Mouse (Mus musculus): Measurements from ENCODE around the gene Ccno. TPM values are rescaled to one million over a fixed set of nuclear protein-coding genes. Genes with fewer than 3 reads are reported as not detected.
A peak's percentile ranks its signal among the peaks of the same experiment; 100 is the strongest.

Gene Ccno
- total and polyA plus RNA-seq, 2 experiments from 2014 or later: 0.14 TPM; not detected in 1

DNA sequence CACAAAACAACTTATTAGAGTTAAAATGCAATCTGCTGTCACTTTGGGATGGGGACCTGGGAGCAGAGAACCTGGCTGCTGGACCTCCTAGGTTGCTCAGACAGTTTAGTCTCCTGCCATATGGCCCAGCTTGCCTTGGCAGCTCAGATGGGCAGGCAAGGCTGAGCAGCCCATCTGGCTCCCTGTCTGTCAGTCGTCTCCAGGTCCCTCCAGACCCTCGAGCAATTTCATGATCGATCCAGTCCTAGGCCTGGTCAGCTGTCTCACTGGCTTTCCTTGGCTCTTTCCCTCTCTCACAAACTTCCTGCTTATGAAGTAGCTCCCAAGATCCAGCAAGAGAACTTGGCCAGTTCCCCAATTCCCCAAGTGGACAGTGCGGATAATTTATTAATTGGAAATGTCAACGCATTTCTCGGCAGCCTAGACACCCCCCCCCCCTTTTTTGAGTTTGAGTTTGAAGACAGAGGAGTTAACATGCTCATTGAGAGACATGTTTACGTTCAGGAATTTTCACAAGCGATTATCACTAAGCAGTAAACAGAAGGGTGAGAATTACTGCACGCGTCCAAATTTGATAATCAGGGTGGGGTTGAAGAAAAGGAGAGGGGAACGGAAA is 46.8 kb downstream of the Ccno start:
- no peak overlapping the region for H3K27ac ChIP-seq (ENCODE audit: low read depth)
- ATAC-seq (ENCODE audit: insufficient read depth, low read depth) (no peak), DNase-seq (ENCODE audit: low spot score) (no peak)
- peak overlapping the region; percentile 50 for H3K4me3 ChIP-seq (ENCODE audit: low read depth, low read length)
- peaks cover 50% of the 10 kb centered on the region for H3K27me3 ChIP-seq (ENCODE audit: control insufficient read depth, insufficient read depth, low read length)
- H3K9me3 ChIP-seq (replicated peaks; ENCODE audit: control insufficient read depth, low read length): no peaks in the 10 kb centered on the region
- 0 out of 2 replicates have a peak, but pooled peaks cover 4% of the 10 kb centered on the region for H3K4me1 ChIP-seq (ENCODE audit: control insufficient read depth, insufficient read depth)
- H3K36me3 ChIP-seq (replicated peaks; ENCODE audit: control insufficient read depth, insufficient read depth, low read length): no peaks in the 10 kb centered on the region
- H3K4me2 ChIP-seq (ENCODE audit: low read depth, low read length): peak overlapping the region; percentile 80
- H3K9ac ChIP-seq (replicated peaks; ENCODE audit: low read depth, low read length): no peak overlapping the region
- WGBS: 9% methylated on average over 11 of the region's 11 CpGs
- TF ChIP-seq EP300 (IDR thresholded peaks at IDR 0.05; ENCODE audit: low read depth) (no peak), CTCF (IDR thresholded peaks at IDR 0.05; ENCODE audit: low read depth) (no peak)

DNA sequence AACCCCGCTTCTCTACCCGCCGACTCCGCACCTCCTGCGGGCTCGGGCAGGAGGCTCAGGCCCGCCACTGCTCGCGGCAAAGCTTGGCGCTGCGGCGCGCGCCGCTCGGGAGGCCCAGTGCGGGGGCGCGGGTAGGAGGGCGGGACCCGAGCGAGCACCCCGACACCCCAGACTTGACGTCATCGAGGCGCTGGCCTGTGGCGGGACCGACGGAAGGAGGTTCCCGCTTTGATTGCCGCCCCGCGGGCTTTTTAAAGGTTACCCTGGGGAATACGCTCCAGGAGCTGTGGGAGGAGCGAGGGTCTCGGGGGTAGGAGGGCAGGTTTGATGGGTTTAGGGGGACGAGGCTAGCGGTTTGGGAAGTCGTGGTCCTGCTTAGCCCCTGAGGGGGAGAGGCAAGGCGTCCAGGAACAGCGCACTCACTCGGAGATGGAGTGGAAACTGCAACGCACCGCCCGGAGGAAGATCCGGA is 47.4 kb downstream of the Ccno start, which contains the start of gene Cdc20b:
Cdc20b (plus strand) TSS at position 162 of the 472 bp plus-strand sequence.
- no peaks in the 10 kb centered on the region for H3K9me3 ChIP-seq (replicated peaks; ENCODE audit: control insufficient read depth, low read length)
- no peaks in the 10 kb centered on the region for H3K36me3 ChIP-seq (replicated peaks; ENCODE audit: control insufficient read depth, insufficient read depth, low read length)
- ATAC-seq (ENCODE audit: insufficient read depth, low read depth) (no peak; the same call in 1 of the 2 replicates), DNase-seq (ENCODE audit: low spot score) (no peak)
- WGBS: under 1% methylated on average over 46 of the region's 46 CpGs
- 0 out of 2 replicates have a peak, but pooled peaks cover 4% of the 10 kb centered on the region for H3K4me1 ChIP-seq (ENCODE audit: control insufficient read depth, insufficient read depth)
- no peak for TF ChIP-seq EP300 (IDR thresholded peaks at IDR 0.05; ENCODE audit: low read depth)
- no peak for TF ChIP-seq CTCF (IDR thresholded peaks at IDR 0.05; ENCODE audit: low read depth)
- peaks cover 46% of the 10 kb centered on the region for H3K27me3 ChIP-seq (ENCODE audit: control insufficient read depth, insufficient read depth, low read length)
- H3K4me2 ChIP-seq (ENCODE audit: low read depth, low read length): peak within 1 kb of the TSS; percentile 80
- H3K4me3 ChIP-seq (ENCODE audit: low read depth, low read length): peak within 1 kb of the TSS; percentile 50
- H3K27ac ChIP-seq (ENCODE audit: low read depth): no peak within 1 kb of the TSS
- H3K9ac ChIP-seq (replicated peaks; ENCODE audit: low read depth, low read length): no peak within 1 kb of the TSS

DNA sequence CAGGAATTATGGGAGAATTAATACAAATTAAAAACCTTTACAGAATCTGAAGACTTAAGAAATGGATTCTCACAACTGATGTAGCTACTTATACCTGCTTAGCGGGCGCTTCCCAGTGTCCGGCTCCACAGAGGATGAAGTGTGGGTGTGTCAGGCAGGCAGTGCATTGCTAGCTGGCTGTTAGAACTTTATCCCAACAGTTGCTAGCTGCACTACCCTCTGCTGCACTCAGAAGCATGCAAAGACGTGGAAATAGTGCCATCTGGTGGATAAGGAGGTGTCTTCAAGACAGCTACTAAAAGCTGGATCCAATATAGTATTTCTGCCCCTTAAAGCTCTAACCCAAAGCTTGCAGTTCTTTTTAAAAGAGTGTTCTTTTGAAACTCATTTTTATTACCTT is 48.2 kb downstream of the Ccno start:
- DNase-seq (ENCODE audit: low spot score): peak; percentile 93
- Histone ChIP-seq H3K36me3 (replicated peaks; ENCODE audit: control insufficient read depth, insufficient read depth, low read length) (no peaks in the 10 kb centered on the region), H3K4me2 (ENCODE audit: low read depth, low read length) (peak overlapping the region; percentile 80), H3K27ac (ENCODE audit: low read depth) (no peak overlapping the region), H3K9me3 (replicated peaks; ENCODE audit: control insufficient read depth, low read length) (no peaks in the 10 kb centered on the region), H3K27me3 (ENCODE audit: control insufficient read depth, insufficient read depth, low read length) (peaks cover 42% of the 10 kb centered on the region), H3K9ac (replicated peaks; ENCODE audit: low read depth, low read length) (no peak overlapping the region), H3K4me1 (ENCODE audit: control insufficient read depth, insufficient read depth) (0 out of 2 replicates have a peak, but pooled peaks cover 4% of the 10 kb centered on the region), H3K4me3 (ENCODE audit: low read depth, low read length) (peak overlapping the region; percentile 50)
- peak; percentile 86 for ATAC-seq (ENCODE audit: insufficient read depth, low read depth)
- TF ChIP-seq EP300 (IDR thresholded peaks at IDR 0.05; ENCODE audit: low read depth): no peak
- peak; percentile 92 for TF ChIP-seq CTCF (IDR thresholded peaks at IDR 0.05; ENCODE audit: low read depth)
- 0% methylated on average over 4 of the region's 4 CpGs for WGBS

MicroRNA genes within 50 kb of the gene (microRNA counts, 519-probe panel; counts per million panel counts)
- microRNA mmu-miR-449a (not detected), microRNA mmu-miR-449b (not detected), microRNA mmu-miR-449c (not detected)

Small RNA genes lying within 50 kb of the gene (microRNA-seq; reads per million reads assigned to microRNA genes)
- gene Mir449a (27.1 reads per million, percentile 40 among the genes with 10 or more reads in this experiment), gene Mir449b (not detected), gene Mir449c (not detected)

Other genes starting within 250 kb of the Ccno start
- 88.7 and 129 TPM in 2 replicates for gene Plpp1, start 187.0 kb upstream of the Ccno start, total RNA-seq (2014; rRNA removed; ENCODE audit: low replicate concordance)
- 89.4 and 101 TPM in 2 replicates for gene Plpp1, start 187.0 kb upstream of the Ccno start, polyA plus RNA-seq (2015; fragmentation: Nextera tagmentation; extraction: Ambion mirVana)
- 14.3 and 15.5 TPM in 2 replicates for gene Mtrex, start 60.4 kb upstream of the Ccno start, total RNA-seq (2014; rRNA removed; ENCODE audit: low replicate concordance)
- gene Mtrex, start 60.4 kb upstream of the Ccno start, polyA plus RNA-seq (2015; fragmentation: Nextera tagmentation; extraction: Ambion mirVana): 22.3 and 23.4 TPM in 2 replicates
- gene Dhx29, start 60.3 kb upstream of the Ccno start, total RNA-seq (2014; rRNA removed; ENCODE audit: low replicate concordance): 6.4 and 15.0 TPM in 2 replicates
- gene Dhx29, start 60.3 kb upstream of the Ccno start, polyA plus RNA-seq (2015; fragmentation: Nextera tagmentation; extraction: Ambion mirVana): 12.1 and 13.2 TPM in 2 replicates
- gene Mcidas, start 6.0 kb downstream of the Ccno start, total RNA-seq (2014; rRNA removed; ENCODE audit: low replicate concordance): not detected in 2 replicates
- gene Mcidas, start 6.0 kb downstream of the Ccno start, polyA plus RNA-seq (2015; fragmentation: Nextera tagmentation; extraction: Ambion mirVana): 0.08 TPM in 1 of 2 replicates, not detected in the other
- not detected in 2 replicates for gene Cdc20b, start 47.3 kb downstream of the Ccno start, total RNA-seq (2014; rRNA removed; ENCODE audit: low replicate concordance)
- gene Cdc20b, start 47.3 kb downstream of the Ccno start, polyA plus RNA-seq (2015; fragmentation: Nextera tagmentation; extraction: Ambion mirVana): not detected in 2 replicates
- gene Gpx8, start 58.6 kb downstream of the Ccno start, total RNA-seq (2014; rRNA removed; ENCODE audit: low replicate concordance): 26.8 and 32.3 TPM in 2 replicates
- gene Gpx8, start 58.6 kb downstream of the Ccno start, polyA plus RNA-seq (2015; fragmentation: Nextera tagmentation; extraction: Ambion mirVana): 100 and 109 TPM in 2 replicates
- gene Gzma, start 113.2 kb downstream of the Ccno start, total RNA-seq (2014; rRNA removed; ENCODE audit: low replicate concordance): 12.4 TPM in 1 of 2 replicates, not detected in the other
- gene Gzma, start 113.2 kb downstream of the Ccno start, polyA plus RNA-seq (2015; fragmentation: Nextera tagmentation; extraction: Ambion mirVana): 0.31 and 0.36 TPM in 2 replicates
- 1.7 TPM in 1 of 2 replicates, not detected in the other for gene Esm1, start 221.9 kb downstream of the Ccno start, total RNA-seq (2014; rRNA removed; ENCODE audit: low replicate concordance)
- 0.61 and 0.78 TPM in 2 replicates for gene Esm1, start 221.9 kb downstream of the Ccno start, polyA plus RNA-seq (2015; fragmentation: Nextera tagmentation; extraction: Ambion mirVana)
- not detected in 2 replicates for gene Gzmk, start 238.1 kb downstream of the Ccno start, total RNA-seq (2014; rRNA removed; ENCODE audit: low replicate concordance)
- not detected in 2 replicates for gene Gzmk, start 238.1 kb downstream of the Ccno start, polyA plus RNA-seq (2015; fragmentation: Nextera tagmentation; extraction: Ambion mirVana)

Data from heart, postnatal 0 days (tissue).